Mouse (Mus musculus) embryonic fibroblast, embryonic 13.5 days (primary cell): ENCODE data around the gene Prox1.

Source experiments
- CTCF ChIP-seq: IDR thresholded peaks from 2 replicates; pipeline ENCODE4 v1.5.1; 2011; ENCODE audit warnings: mild to moderate bottlenecking, control low read depth, low read length, moderate library complexity, borderline replicate concordance; ENCODE audit not compliant: insufficient read depth
- POLR2A ChIP-seq: IDR thresholded peaks from 2 replicates; pipeline ENCODE4 v1.6.1; 2011; ENCODE audit warnings: low read depth, mild to moderate bottlenecking, control low read depth, low read length, moderate library complexity

- no peak for TF ChIP-seq CTCF
- no peak for TF ChIP-seq POLR2A
Measured at GRCm38 (mm10) chr1:190161288-190161687, 9.2 kb downstream of the Prox1 start.
